Mouse (Mus musculus): ENCODE data around the gene Galnt6. TPM values are rescaled to one million over a fixed set of nuclear protein-coding genes. Genes with fewer than 3 reads are reported as not detected.

Gene Galnt6
- polyA plus RNA-seq, 1 experiment from 2014 or later, result 16.9 TPM

GRCm38 (mm10) chr15:100754805-100755497 is 25.8 kb upstream of the Galnt6 start:
- peak; percentile 75 for DNase-seq (ENCODE audit: low spot score)

GRCm38 (mm10) chr15:100754041-100754440 is 24.9 kb upstream of the Galnt6 start:
- DNase-seq (ENCODE audit: low spot score), result no peak

- DNase-seq (ENCODE audit: low spot score), result no peak
Measured at GRCm38 (mm10) chr15:100753045-100753444, 23.9 kb upstream of the Galnt6 start.

GRCm38 (mm10) chr15:100752439-100752838 is 23.3 kb upstream of the Galnt6 start:
- DNase-seq (ENCODE audit: low spot score), result no peak

GRCm38 (mm10) chr15:100749751-100750538 is 20.8 kb upstream of the Galnt6 start:
- DNase-seq (ENCODE audit: low spot score), result peak; percentile 12

GRCm38 (mm10) chr15:100748584-100748983 is 19.4 kb upstream of the Galnt6 start:
- DNase-seq (ENCODE audit: low spot score), result no peak

GRCm38 (mm10) chr15:100747121-100747963 is 18.2 kb upstream of the Galnt6 start:
- DNase-seq (ENCODE audit: low spot score), result peak; percentile 35

- DNase-seq (ENCODE audit: low spot score), result no peak
Measured at GRCm38 (mm10) chr15:100746478-100747120, 17.4 kb upstream of the Galnt6 start.

- DNase-seq (ENCODE audit: low spot score), result no peak
Measured at GRCm38 (mm10) chr15:100743238-100743637, 14.1 kb upstream of the Galnt6 start.

- no peak for DNase-seq (ENCODE audit: low spot score)
Measured at GRCm38 (mm10) chr15:100739442-100739841, 10.3 kb upstream of the Galnt6 start.

- DNase-seq (ENCODE audit: low spot score), result no peak
Measured at GRCm38 (mm10) chr15:100738351-100738781, 9.2 kb upstream of the Galnt6 start.

GRCm38 (mm10) chr15:100737667-100738066 is 8.5 kb upstream of the Galnt6 start:
- no peak for DNase-seq (ENCODE audit: low spot score)

- DNase-seq (ENCODE audit: low spot score), result no peak
Measured at GRCm38 (mm10) chr15:100735953-100736300, 6.8 kb upstream of the Galnt6 start.

- no peak for DNase-seq (ENCODE audit: low spot score)
Measured at GRCm38 (mm10) chr15:100735095-100735952, 6.1 kb upstream of the Galnt6 start.

- DNase-seq (ENCODE audit: low spot score), result peak; percentile 77
Measured at GRCm38 (mm10) chr15:100732580-100732979, 3.4 kb upstream of the Galnt6 start.

GRCm38 (mm10) chr15:100731081-100731480 is 1.9 kb upstream of the Galnt6 start:
- no peak for DNase-seq (ENCODE audit: low spot score)

GRCm38 (mm10) chr15:100728586-100728985 is 590 bp downstream of the Galnt6 start:
- no peak for DNase-seq (ENCODE audit: low spot score)

- DNase-seq (ENCODE audit: low spot score), result no peak
Measured at GRCm38 (mm10) chr15:100727834-100728233, 1.3 kb downstream of the Galnt6 start.

GRCm38 (mm10) chr15:100726721-100727120 is 2.5 kb downstream of the Galnt6 start:
- DNase-seq (ENCODE audit: low spot score), result no peak

GRCm38 (mm10) chr15:100723505-100723904 is 5.7 kb downstream of the Galnt6 start:
- no peak for DNase-seq (ENCODE audit: low spot score)
